Mouse (Mus musculus): Measurements from ENCODE around the gene Fcgrt. TPM values are rescaled to one million over a fixed set of nuclear protein-coding genes. Genes with fewer than 3 reads are reported as not detected.
"Not testable (repeated sequence)": the region's sequence is repeated elsewhere in the genome, so short reads cannot be mapped to it uniquely, and the experiment has no call there.

The Fcgrt gene
- polyA plus RNA-seq, 1 experiment from 2014 or later: 32.0 TPM

DNA sequence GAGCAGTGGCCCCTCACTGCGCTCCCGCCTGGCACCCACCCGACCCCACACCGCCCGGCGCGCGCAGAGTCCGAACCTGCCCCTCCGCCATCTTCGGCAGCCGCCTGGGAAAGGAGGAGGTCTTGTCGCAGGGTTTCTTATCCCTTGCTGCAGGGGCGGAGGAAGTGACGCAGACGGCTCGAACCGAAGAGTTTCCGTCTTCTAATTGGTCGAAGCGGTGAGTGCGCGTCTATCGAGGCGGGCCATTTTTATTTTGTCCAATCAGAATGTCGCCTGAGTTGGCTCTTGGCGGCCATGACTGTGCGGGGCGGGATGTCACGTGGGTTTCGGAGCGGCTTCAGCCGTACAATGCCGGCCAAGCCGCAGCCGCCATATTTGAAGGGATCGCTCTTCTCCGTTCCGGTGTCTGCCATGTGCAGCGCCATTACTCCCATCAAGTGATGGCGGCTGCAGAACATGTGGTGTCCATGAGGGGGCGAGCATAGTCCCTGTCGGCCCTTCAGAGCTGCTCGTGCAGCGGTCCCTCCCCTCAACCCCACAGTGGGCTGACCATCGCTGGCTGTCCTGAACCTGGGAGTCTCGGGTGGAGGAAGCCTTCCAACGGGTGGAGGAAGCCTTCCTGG is 25.1 kb upstream of the Fcgrt start, which contains the start of gene Rpl13a:
Rpl13a (minus strand) TSS at position 138 of the 623 bp plus-strand sequence.
- H3K4me2 ChIP-seq: peak within 1 kb of the TSS; percentile 83
- peaks cover 39% of the 10 kb centered on the region for H3K4me1 ChIP-seq
- peak; percentile 94 for ATAC-seq (replicated peaks)
- WGBS: under 1% methylated on average over 48 of the region's 48 CpGs
- H3K9ac ChIP-seq: peak within 1 kb of the TSS; percentile 92
- no peaks in the 10 kb centered on the region for H3K9me3 ChIP-seq
- peaks cover 23% of the 10 kb centered on the region for H3K36me3 ChIP-seq (replicated peaks)
- peak within 1 kb of the TSS; percentile 66 for H3K4me3 ChIP-seq
- no peaks in the 10 kb centered on the region for H3K27me3 ChIP-seq (replicated peaks)
- peak within 1 kb of the TSS; percentile 93 for H3K27ac ChIP-seq

DNA sequence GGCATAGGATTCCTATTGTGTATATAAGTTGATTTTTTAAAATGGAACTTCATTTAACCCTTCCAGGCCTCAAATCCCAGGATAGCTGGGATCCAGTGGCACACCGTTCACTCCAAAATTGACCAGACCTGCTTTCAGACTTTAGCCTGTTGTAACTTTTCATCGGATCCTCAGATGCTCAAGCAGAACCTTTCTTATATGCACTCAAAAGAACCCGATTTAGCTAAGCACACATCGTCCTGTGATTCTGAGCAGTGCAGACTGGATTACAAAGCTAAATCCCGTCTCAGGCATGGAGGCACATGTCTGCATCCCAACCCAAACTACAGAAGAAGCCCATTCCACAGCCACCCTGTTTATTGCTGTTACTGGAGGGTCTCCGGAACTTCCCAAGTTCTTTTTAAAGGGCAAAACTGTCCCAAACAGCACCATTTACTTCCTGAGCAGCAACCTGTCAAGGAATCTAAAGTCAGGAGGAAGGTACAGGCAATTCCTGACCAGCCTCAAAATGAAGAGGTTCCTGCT is 24.1 kb upstream of the Fcgrt start:
- Histone ChIP-seq H3K9me3 (no peaks in the 10 kb centered on the region), H3K9ac (peak overlapping the region; percentile 92)

DNA sequence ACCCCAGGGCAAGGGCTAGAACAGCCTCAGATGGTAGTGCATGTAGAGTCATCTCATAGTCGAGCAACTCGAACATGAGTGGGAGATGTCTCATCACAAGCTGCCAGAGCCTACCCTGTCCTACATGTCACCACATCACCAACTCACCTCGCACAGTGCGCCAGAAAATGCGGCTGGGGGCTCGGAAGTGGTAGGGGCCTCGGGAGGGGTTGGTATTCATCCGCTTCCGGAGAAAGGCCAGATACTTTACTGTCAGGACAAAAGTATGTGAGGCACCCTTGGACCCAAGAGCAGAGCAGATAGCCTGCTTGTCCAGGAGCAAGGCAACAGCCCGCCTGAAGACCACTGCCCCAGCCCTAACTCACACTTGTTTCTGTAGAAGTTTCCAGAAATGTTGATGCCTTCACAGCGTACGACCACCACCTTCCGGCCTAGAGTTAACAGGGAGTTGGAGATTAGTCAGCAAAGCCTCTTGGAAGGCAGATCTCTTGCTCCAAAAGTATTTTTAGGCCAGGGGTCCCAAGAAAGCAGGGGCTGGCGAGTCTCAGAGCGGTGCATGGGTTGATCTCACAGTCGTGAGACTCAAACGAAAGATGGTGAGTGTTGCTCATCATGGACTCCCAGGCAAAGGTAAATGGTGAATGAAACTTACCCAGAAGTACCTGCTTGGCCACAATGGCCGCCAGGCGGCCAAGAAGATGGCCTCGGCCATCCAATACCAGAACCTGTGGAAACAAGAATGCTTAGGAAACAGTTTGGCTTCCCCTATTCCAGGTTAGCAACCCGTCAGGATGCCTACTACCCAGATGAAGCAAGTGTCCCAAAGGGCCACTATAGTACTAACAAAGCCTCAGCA is 23.4 kb upstream of the Fcgrt start:
- Histone ChIP-seq H3K27me3 (replicated peaks) (no peaks in the 10 kb centered on the region), H3K9ac (peak overlapping the region; percentile 92), H3K27ac (peak overlapping the region; percentile 81), H3K9me3 (no peaks in the 10 kb centered on the region), H3K4me1 (peaks cover 53% of the 10 kb centered on the region), H3K36me3 (replicated peaks) (peaks cover 25% of the 10 kb centered on the region), H3K4me2 (peak overlapping the region; percentile 83), H3K4me3 (peak overlapping the region; percentile 66)
- no peak for ATAC-seq (replicated peaks)
- 47% methylated on average over 21 of the region's 21 CpGs for WGBS

More for the DNA sequence above, 24.1 kb upstream of the Fcgrt start:
- Histone ChIP-seq H3K4me2 (peak overlapping the region; percentile 83), H3K4me1 (peaks cover 47% of the 10 kb centered on the region), H3K4me3 (peak overlapping the region; percentile 66), H3K27ac (peak overlapping the region; percentile 81), H3K36me3 (replicated peaks) (peaks cover 23% of the 10 kb centered on the region), H3K27me3 (replicated peaks) (no peaks in the 10 kb centered on the region)
- no peak for ATAC-seq (replicated peaks)
- WGBS: 2% methylated on average over 6 of the region's 6 CpGs

DNA sequence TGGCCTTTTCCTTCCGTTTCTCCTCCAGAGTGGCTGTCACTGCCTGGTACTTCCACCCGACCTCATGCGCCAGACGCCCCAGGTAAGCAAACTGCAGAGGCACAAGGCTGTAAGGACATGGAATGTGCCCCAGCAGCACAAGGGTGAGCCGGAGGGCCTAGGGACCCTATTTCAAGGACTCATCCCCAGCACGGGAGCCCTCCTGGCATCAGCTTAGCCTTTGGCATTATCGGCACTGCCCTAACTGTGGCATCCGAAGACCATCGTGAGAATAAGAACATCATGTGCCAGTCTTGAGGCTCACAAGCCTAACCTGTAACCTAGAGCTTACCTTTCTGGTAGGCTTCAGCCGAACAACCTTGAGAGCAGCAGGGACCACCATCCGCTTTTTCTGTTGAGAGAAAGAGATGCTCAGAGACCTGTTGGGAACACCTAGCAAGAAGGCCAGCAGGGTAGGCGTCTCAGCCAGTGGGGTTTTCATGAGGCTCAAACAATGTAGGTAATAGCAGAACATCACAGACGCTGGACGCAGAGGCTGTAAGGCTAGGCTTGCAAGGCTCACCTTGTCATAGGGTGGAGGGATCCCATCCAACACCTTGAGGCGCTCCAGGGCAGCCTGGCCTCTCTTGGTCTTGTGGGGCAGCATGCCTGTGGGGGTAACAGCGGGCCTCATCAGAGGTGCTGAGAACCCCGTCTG is 22.6 kb upstream of the Fcgrt start:
- Histone ChIP-seq H3K36me3 (replicated peaks) (peaks cover 32% of the 10 kb centered on the region), H3K9ac (peak overlapping the region; percentile 92), H3K4me2 (peak overlapping the region; percentile 83), H3K27me3 (replicated peaks) (no peaks in the 10 kb centered on the region), H3K9me3 (no peaks in the 10 kb centered on the region), H3K4me3 (no peak overlapping the region), H3K27ac (peak overlapping the region; percentile 27), H3K4me1 (peaks cover 54% of the 10 kb centered on the region)
- ATAC-seq (replicated peaks): no peak
- 82% methylated on average over 17 of the region's 17 CpGs for WGBS

DNA sequence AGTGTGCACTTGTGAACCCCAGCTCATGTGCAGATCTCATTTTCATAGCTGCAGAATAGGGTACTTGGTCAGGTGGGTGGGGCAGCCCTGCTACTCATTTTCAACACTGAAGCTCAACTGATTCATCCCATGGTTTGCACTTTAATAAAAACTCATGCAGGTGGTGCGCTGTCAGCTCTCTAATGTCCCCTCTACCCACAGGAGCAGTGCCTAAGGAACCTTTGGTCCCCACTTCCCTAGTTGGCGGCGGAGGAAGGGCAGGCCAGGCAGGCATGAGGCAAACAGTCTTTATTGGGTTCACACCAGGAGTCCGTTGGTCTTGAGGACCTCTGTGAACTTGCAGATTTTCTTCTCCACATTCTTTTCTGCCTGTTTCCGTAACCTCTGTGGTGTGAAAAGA is 22.0 kb upstream of the Fcgrt start:
- H3K36me3 ChIP-seq (replicated peaks): peaks cover 39% of the 10 kb centered on the region

DNA sequence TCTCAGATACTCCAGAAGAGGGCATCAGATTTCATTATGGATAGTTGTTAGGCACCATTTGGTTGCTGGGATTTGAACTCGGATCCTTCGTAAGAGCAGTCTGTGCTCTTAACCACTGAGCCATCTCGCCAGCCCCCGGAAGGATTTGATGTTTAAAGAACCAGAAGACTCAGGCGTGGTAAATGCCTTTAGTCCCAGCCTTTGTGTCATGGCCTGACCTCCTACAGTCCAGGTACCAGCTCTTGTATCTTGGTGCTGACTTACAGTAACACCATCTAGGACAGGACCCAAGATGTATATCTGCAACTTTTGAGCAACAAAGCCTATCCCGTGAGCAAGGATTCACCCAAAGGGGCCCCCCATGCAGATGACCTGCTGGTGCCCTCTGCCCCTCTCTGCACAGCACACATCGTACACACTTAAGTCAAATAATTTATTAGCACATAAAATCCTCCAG is 21.5 kb upstream of the Fcgrt start:
- Histone ChIP-seq H3K4me3 (peak overlapping the region; percentile 95; the same call in 1 of the 2 replicates), H3K9me3 (no peaks in the 10 kb centered on the region), H3K36me3 (replicated peaks) (peaks cover 44% of the 10 kb centered on the region), H3K4me2 (peak overlapping the region; percentile 52; the same call in 1 of the 2 replicates), H3K27me3 (replicated peaks) (no peaks in the 10 kb centered on the region), H3K9ac (no peak overlapping the region), H3K27ac (peak overlapping the region; percentile 90), H3K4me1 (peaks cover 54% of the 10 kb centered on the region)
- 20% methylated on average over 7 of the region's 7 CpGs for WGBS
- ATAC-seq (replicated peaks): no peak

More for the DNA sequence above, 22.0 kb upstream of the Fcgrt start:
- not testable (repeated sequence) for ATAC-seq (replicated peaks); H3K9ac ChIP-seq; H3K4me2 ChIP-seq; H3K27me3 ChIP-seq (replicated peaks); H3K9me3 ChIP-seq; H3K4me3 ChIP-seq
- Histone ChIP-seq H3K4me1 (peaks cover 54% of the 10 kb centered on the region), H3K27ac (peak overlapping the region; percentile 90; the same call in 1 of the 2 replicates)
- WGBS: 60% methylated on average over 5 of the region's 5 CpGs

DNA sequence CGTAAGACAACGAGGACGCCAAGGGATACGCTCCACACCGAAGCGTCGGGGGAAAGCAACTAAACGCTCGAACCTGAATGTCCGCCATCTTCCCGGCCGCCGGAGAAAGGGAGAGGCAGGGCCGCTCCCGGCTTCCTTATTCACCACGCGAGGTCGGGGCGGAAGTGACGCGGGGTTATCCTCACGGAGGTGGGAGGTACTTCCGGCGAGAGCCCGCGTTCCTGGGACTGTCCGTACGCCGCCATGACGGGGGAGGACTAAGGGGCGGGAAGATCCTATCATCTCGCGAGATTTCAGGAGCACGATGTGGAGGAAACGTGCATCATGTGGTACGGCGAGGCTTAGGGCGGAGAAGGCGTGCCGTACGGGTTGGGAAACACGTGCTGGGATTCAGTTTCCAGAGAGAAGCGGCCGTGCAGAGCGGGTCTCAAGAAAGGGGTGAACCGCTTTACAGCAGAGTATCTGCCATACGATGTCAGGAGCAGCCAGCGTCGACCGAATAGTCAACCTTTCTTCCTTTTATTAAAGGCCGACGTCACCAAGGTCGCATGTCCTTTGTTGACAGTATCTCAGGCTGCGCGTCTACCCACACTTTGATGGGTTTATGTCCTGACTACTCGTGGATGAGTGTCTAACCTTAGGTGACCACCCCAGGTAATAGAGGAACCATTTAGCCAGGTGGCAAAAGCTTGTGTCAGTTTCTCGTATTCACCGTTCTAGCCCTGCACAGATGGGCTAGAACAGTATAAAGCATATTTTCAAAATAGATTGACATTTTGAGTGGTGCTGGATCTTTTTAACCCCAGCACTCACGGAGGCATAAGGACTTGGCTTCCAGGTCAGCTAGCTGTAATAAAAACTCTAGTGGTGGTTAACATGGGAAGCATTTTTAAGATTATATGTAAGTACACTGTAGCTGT is 20.8 kb upstream of the Fcgrt start, which contains the start of gene Rps11:
Rps11 (minus strand) TSS at position 216 of the 920 bp plus-strand sequence.
- Histone ChIP-seq H3K4me3 (peak within 1 kb of the TSS; percentile 95), H3K4me2 (peak within 1 kb of the TSS; percentile 85), H3K4me1 (peaks cover 51% of the 10 kb centered on the region), H3K27ac (peak within 1 kb of the TSS; percentile 90), H3K9me3 (no peaks in the 10 kb centered on the region), H3K9ac (peak within 1 kb of the TSS; percentile 96), H3K27me3 (replicated peaks) (no peaks in the 10 kb centered on the region), H3K36me3 (replicated peaks) (peaks cover 51% of the 10 kb centered on the region)
- peak; percentile 87 for ATAC-seq (replicated peaks)
- 1% methylated on average over 59 of the region's 59 CpGs for WGBS

DNA sequence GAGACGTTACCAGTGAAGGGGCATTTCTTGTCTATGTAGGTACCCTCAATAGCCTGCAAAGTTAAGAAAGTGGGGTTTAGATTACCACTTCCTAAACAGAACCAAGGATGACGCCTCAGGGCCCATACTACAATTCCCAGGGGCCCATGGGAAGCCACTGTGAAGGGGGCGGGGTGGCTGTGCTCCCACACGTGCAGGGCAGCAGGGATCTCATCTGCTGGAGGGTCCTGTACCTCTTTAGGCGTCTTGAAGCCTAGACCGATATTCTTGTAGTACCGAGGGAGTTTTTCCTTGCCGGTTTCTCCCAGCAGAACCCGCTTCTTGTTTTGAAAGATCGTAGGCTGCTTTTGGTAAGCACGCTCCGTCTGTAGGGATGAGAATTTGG is 19.5 kb upstream of the Fcgrt start:
- H3K4me1 ChIP-seq: peaks cover 46% of the 10 kb centered on the region

DNA sequence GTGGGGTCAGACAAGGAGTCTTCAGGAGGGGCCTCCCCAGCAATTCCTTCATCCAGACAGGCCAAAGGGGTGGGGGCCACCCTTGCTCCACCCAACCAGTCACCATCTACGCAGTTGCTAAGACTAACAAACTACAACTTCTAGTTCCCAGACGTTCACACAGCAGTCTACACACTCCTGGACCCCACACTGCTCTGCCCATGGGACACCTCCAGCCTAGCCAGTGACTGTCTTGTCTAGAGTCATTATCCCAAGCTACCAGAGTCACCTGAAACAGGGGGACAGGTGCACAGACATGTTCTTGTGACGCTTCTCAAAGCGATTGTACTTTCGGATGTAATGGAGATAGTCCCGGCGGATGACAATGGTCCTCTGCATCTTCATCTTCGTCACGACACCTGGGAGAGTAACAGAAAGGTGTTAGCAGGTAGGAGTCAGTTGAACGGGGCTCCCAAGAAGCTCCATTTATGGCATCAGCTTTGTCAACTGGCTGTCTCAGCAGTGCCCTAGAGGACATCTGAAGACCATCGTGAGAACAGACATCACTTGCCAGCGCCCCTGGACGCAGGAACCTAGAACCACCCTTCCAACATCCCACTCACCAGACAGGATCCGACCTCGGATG is 19.0 kb upstream of the Fcgrt start:
- Histone ChIP-seq H3K27ac (no peak overlapping the region), H3K4me2 (peak overlapping the region; percentile 85), H3K9me3 (no peaks in the 10 kb centered on the region), H3K36me3 (replicated peaks) (peaks cover 61% of the 10 kb centered on the region), H3K9ac (peak overlapping the region; percentile 96), H3K27me3 (replicated peaks) (no peaks in the 10 kb centered on the region), H3K4me1 (peaks cover 44% of the 10 kb centered on the region), H3K4me3 (peak overlapping the region; percentile 95)
- no peak for ATAC-seq (replicated peaks)
- 86% methylated on average over 15 of the region's 15 CpGs for WGBS

More for the DNA sequence above, 19.5 kb upstream of the Fcgrt start:
- 21% methylated on average over 12 of the region's 12 CpGs for WGBS
- Histone ChIP-seq H3K4me3 (peak overlapping the region; percentile 95), H3K9me3 (no peaks in the 10 kb centered on the region), H3K27ac (peak overlapping the region; percentile 90; the same call in 1 of the 2 replicates), H3K27me3 (replicated peaks) (no peaks in the 10 kb centered on the region), H3K4me2 (peak overlapping the region; percentile 85), H3K36me3 (replicated peaks) (peaks cover 59% of the 10 kb centered on the region), H3K9ac (peak overlapping the region; percentile 96)
- ATAC-seq (replicated peaks): no peak

DNA sequence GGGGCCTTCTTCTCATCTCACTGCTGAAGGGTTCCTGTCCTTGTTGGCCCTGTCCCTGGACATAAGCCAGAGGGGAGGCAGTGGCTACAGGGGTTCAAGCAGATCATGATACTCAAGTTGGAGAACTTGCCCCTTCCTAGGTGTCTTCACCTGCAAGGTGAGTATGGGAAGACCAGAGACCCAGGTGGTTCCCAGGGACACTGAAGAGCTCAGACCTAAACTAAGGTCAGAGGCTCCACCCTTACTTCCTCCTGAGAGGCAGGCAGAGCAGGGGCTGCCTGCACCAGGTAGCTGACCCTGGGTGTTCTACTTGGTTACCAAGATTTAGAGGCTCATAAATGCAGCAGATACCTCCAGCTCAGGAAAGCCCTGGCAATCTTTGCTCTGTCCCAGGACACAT is 18.3 kb upstream of the Fcgrt start:
- Histone ChIP-seq H3K4me1 (peaks cover 37% of the 10 kb centered on the region), H3K27ac (no peak overlapping the region), H3K9me3 (no peaks in the 10 kb centered on the region), H3K27me3 (replicated peaks) (no peaks in the 10 kb centered on the region), H3K9ac (no peak overlapping the region), H3K4me3 (no peak overlapping the region), H3K4me2 (no peak overlapping the region), H3K36me3 (replicated peaks) (peaks cover 57% of the 10 kb centered on the region)
- no peak for ATAC-seq (replicated peaks)

DNA sequence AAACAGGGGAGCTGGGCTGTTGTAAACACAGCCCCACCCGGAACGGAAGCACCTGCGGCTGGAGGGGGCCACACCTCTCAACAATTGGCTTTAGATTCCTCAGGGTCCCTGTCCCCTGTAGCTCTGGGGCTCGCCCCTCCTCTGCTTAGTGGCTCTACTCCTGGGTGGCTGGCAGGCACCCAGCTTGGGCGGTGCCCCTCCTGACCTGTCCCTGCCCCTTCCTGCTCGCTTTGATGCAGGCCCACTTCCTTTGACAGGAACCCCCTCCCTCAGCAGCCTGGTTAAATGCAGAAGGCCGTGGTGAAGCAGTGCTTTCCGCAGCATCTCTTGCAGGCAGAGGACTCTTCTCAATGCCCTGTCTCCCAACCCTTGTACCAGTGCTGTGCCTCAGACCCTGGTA is 17.8 kb upstream of the Fcgrt start:
- H3K27me3 ChIP-seq (replicated peaks): no peaks in the 10 kb centered on the region
- H3K27ac ChIP-seq: no peak overlapping the region
- H3K36me3 ChIP-seq (replicated peaks): peaks cover 52% of the 10 kb centered on the region
- no peaks in the 10 kb centered on the region for H3K9me3 ChIP-seq
- no peak overlapping the region for H3K4me3 ChIP-seq
- H3K4me2 ChIP-seq: no peak overlapping the region
- WGBS: 64% methylated on average over 8 of the region's 8 CpGs
- H3K9ac ChIP-seq: no peak overlapping the region
- no peak for ATAC-seq (replicated peaks)
- peaks cover 32% of the 10 kb centered on the region for H3K4me1 ChIP-seq

All from midbrain, embryonic 15.5 days (tissue).